In genomic region chr13:73488105-73488504, GRCm38 (mm10) we compare ENCODE assay signal across 16 mouse cellular contexts. TPM values are rescaled to one million over a fixed set of nuclear protein-coding genes. Genes with fewer than 3 reads are reported as not detected.
"Had no signal": no experiment of that assay in that cellular context is flagged by ENCODE, and none has a peak within 500 bp of the region (broad histone marks: within the 10 kb centered on the region; RNA-seq: fewer than 3 reads in every experiment).

No protein-coding gene starts in this region.

- H3K9ac ChIP-seq: limb, embryonic 13.5 days; lung, embryonic 14.5 days; midbrain, embryonic 15.5 days; neural tube, embryonic 13.5 days had no signal

- H3K4me1 ChIP-seq: limb, embryonic 13.5 days; midbrain, embryonic 15.5 days had no signal

- H3K27me3 ChIP-seq: limb, embryonic 13.5 days; megakaryocyte, embryonic 14.5 days; midbrain, embryonic 15.5 days; neural tube, embryonic 13.5 days had no signal

- H3K27ac ChIP-seq: kidney, postnatal 0 days; limb, embryonic 13.5 days; midbrain, embryonic 15.5 days; neural tube, embryonic 13.5 days had no signal

- H3K4me2 ChIP-seq: limb, embryonic 13.5 days; lung, embryonic 14.5 days; midbrain, embryonic 11.5 days; midbrain, embryonic 15.5 days; neural tube, embryonic 13.5 days had no signal

- H3K4me3 ChIP-seq: limb, embryonic 13.5 days; midbrain, embryonic 15.5 days; neural tube, embryonic 13.5 days had no signal

- DNase-seq: kidney, adult 11 months; kidney, adult 9 months; kidney, postnatal 36 days; left cerebral cortex, postnatal 4 days; lung, embryonic 14.5 days; lung, postnatal 10 days; lung, postnatal 4 days; right cerebral cortex, adult 18-20 months; right cerebral cortex, postnatal 25 days had no signal

- H3K9me3 ChIP-seq: midbrain, embryonic 15.5 days; neural tube, embryonic 13.5 days had no signal

RNA-seq across cellular contexts. Expression of gene Slc6a3, which starts 48.4 kb away (rescaled TPM):
- total RNA-seq: monocyte, adult 5-6 weeks had no signal
- polyA plus RNA-seq: kidney, postnatal 0 days had no signal
